Mouse (Mus musculus) embryonic facial prominence, embryonic 14.5 days (tissue): ENCODE results near the gene Marveld1. TPM values are rescaled to one million over a fixed set of nuclear protein-coding genes. Genes with fewer than 3 reads are reported as not detected.

Experiments
- ATAC-seq: fragments of 200-750 bp; cut with Nextera tagmentation; 2 replicates; pipeline ENCODE4 v1.8.0; 2017; ENCODE audit warnings: low read depth, moderate number of reproducible peaks, moderate TSS enrichment
- DNase-seq: peaks from one replicate; pipeline ENCODE4 v3.0.0-alpha.2; 2015; ENCODE audit warnings: low spot score
- H3K27ac ChIP-seq: fragments of 300-500 bp; sonication (generic); replicated peaks from 2 replicates; pipeline ENCODE4 v1.5.1; 2014; ENCODE audit warnings: low read depth, mild to moderate bottlenecking, low read length, moderate library complexity
- H3K27me3 ChIP-seq: fragments of 300-500 bp; sonication (generic); replicated peaks from 2 replicates; pipeline ENCODE4 v1.6.1; 2014; ENCODE audit warnings: low read length; ENCODE audit not compliant: control insufficient read depth, insufficient read depth
- H3K36me3 ChIP-seq: fragments of 300-500 bp; sonication (generic); 2 replicates; pipeline ENCODE4 v1.6.1; 2014; ENCODE audit warnings: low read length, mixed read lengths; ENCODE audit not compliant: control insufficient read depth, insufficient read depth
- H3K4me1 ChIP-seq: fragments of 300-500 bp; sonication (generic); 2 replicates; pipeline ENCODE4 v1.6.1; 2014; ENCODE audit warnings: antibody characterized with exemption, low read length; ENCODE audit not compliant: control insufficient read depth, insufficient read depth
- H3K4me2 ChIP-seq: fragments of 300-500 bp; sonication (generic); 2 replicates; pipeline ENCODE4 v1.6.1; 2014; ENCODE audit warnings: low read depth, mild to moderate bottlenecking, low read length, moderate library complexity, mixed read lengths
- H3K4me3 ChIP-seq: fragments of 300-500 bp; sonication (generic); 2 replicates; pipeline ENCODE4 v1.5.1; 2014; ENCODE audit warnings: low read depth, mild to moderate bottlenecking, low read length
- H3K9ac ChIP-seq: fragments of 300-500 bp; sonication (generic); 2 replicates; pipeline ENCODE4 v1.6.1; 2014; ENCODE audit warnings: low read depth, mild to moderate bottlenecking, low read length, moderate library complexity, mixed read lengths
- H3K9me3 ChIP-seq: fragments of 300-500 bp; sonication (generic); 2 replicates; pipeline ENCODE4 v1.6.1; 2016; ENCODE audit warnings: low read length; ENCODE audit not compliant: control insufficient read depth
- WGBS: fragments of 180-500 bp; shearing (Covaris S2); extraction: QIAGEN DNeasy Blood & Tissue Kit; methylation state at CpG from one replicate; pipeline ENCODE4 v1.1.7; 2014; 5-methylcytosine and 5-hydroxymethylcytosine counted together
- polyA plus RNA-seq: library from polyadenylated mRNA; unstranded; fragments of >200 nt; fragmentation: Nextera tagmentation; extraction: Ambion mirVana; gene quantifications from 2 replicates; pipeline ENCODE4 v1.2.1, GENCODE M21; 2014

The Marveld1 gene
- polyA plus RNA-seq, 1 experiment from 2014 or later: 19.4 TPM

GRCm38 (mm10) chr19:42125501-42126218 lies 21.5 kb upstream of the Marveld1 start:
- Histone ChIP-seq H3K36me3 (peaks cover 47% of the 10 kb centered on the region), H3K9me3 (no peaks in the 10 kb centered on the region), H3K27me3 (no peaks in the 10 kb centered on the region), H3K27ac (no peak overlapping the region), H3K4me1 (peaks cover 23% of the 10 kb centered on the region), H3K9ac (no peak overlapping the region), H3K4me3 (no peak overlapping the region), H3K4me2 (no peak overlapping the region)
- ATAC-seq (no peak), DNase-seq (no peak)
- WGBS: 87% methylated on average over 11 of the region's 11 CpGs

GRCm38 (mm10) chr19:42126219-42126605 lies 21.0 kb upstream of the Marveld1 start:
- Histone ChIP-seq H3K27ac (no peak overlapping the region), H3K36me3 (peaks cover 42% of the 10 kb centered on the region), H3K4me3 (no peak overlapping the region), H3K4me2 (no peak overlapping the region), H3K4me1 (peaks cover 23% of the 10 kb centered on the region), H3K9ac (no peak overlapping the region), H3K9me3 (no peaks in the 10 kb centered on the region), H3K27me3 (no peaks in the 10 kb centered on the region)
- DNase-seq (no peak), ATAC-seq (no peak)
- 90% methylated on average over 6 of the region's 6 CpGs for WGBS

GRCm38 (mm10) chr19:42127024-42127423 lies 20.2 kb upstream of the Marveld1 start:
- ATAC-seq (no peak), DNase-seq (no peak)
- H3K9ac ChIP-seq: no peak overlapping the region
- no peak overlapping the region for H3K27ac ChIP-seq
- 83% methylated on average over 5 of the region's 5 CpGs for WGBS
- H3K4me1 ChIP-seq: peaks cover 23% of the 10 kb centered on the region
- no peaks in the 10 kb centered on the region for H3K9me3 ChIP-seq
- peak overlapping the region; percentile 75; the same call in 1 of the 2 replicates for H3K4me2 ChIP-seq
- no peaks in the 10 kb centered on the region for H3K27me3 ChIP-seq
- peaks cover 34% of the 10 kb centered on the region for H3K36me3 ChIP-seq
- H3K4me3 ChIP-seq: no peak overlapping the region

GRCm38 (mm10) chr19:42128052-42128740 lies 19.0 kb upstream of the Marveld1 start:
- DNase-seq (no peak), ATAC-seq (peak; percentile 1; the same call in 1 of the 2 replicates)
- Histone ChIP-seq H3K36me3 (peaks cover 22% of the 10 kb centered on the region), H3K4me3 (peak overlapping the region; percentile 68), H3K4me1 (peaks cover 23% of the 10 kb centered on the region), H3K9ac (peak overlapping the region; percentile 83), H3K4me2 (peak overlapping the region; percentile 75), H3K27me3 (no peaks in the 10 kb centered on the region), H3K27ac (peak overlapping the region; percentile 89), H3K9me3 (no peaks in the 10 kb centered on the region)
- WGBS: 5% methylated on average over 23 of the region's 23 CpGs

GRCm38 (mm10) chr19:42128787-42129508 lies 18.3 kb upstream of the Marveld1 start, which contains the start of gene Avpi1:
Avpi1 (minus strand) TSS chr19:42129059.
- Histone ChIP-seq H3K4me3 (peak within 1 kb of the TSS; percentile 68), H3K9me3 (no peaks in the 10 kb centered on the region), H3K9ac (peak within 1 kb of the TSS; percentile 83), H3K27me3 (no peaks in the 10 kb centered on the region), H3K27ac (peak within 1 kb of the TSS; percentile 89), H3K4me2 (peak within 1 kb of the TSS; percentile 75), H3K4me1 (peaks cover 23% of the 10 kb centered on the region), H3K36me3 (peaks cover 14% of the 10 kb centered on the region)
- DNase-seq: peak; percentile 100
- peak; percentile 97 for ATAC-seq
- WGBS: under 1% methylated on average over 37 of the region's 54 CpGs

- peak overlapping the region; percentile 89 for H3K27ac ChIP-seq
- DNase-seq (no peak), ATAC-seq (peak; percentile 2; the same call in 1 of the 2 replicates)
- H3K27me3 ChIP-seq: no peaks in the 10 kb centered on the region
- H3K9me3 ChIP-seq: no peaks in the 10 kb centered on the region
- H3K4me2 ChIP-seq: peak overlapping the region; percentile 75
- H3K36me3 ChIP-seq: peaks cover 7% of the 10 kb centered on the region; the same call in 1 of the 2 replicates
- H3K4me3 ChIP-seq: peak overlapping the region; percentile 68
- peak overlapping the region; percentile 83 for H3K9ac ChIP-seq
- H3K4me1 ChIP-seq: peaks cover 23% of the 10 kb centered on the region
- WGBS: 29% methylated on average over 14 of the region's 14 CpGs
Measured at GRCm38 (mm10) chr19:42129509-42130293, 17.5 kb upstream of the Marveld1 start.

- Histone ChIP-seq H3K4me2 (no peak overlapping the region), H3K27ac (peak overlapping the region; percentile 89), H3K4me1 (peaks cover 23% of the 10 kb centered on the region), H3K9ac (no peak overlapping the region), H3K9me3 (no peaks in the 10 kb centered on the region), H3K4me3 (no peak overlapping the region), H3K36me3 (peaks cover 1% of the 10 kb centered on the region; the same call in 1 of the 2 replicates), H3K27me3 (no peaks in the 10 kb centered on the region)
- no peak for ATAC-seq
- WGBS: 64% methylated on average over 3 of the region's 3 CpGs
- no peak for DNase-seq
Measured at GRCm38 (mm10) chr19:42130294-42130606, 16.9 kb upstream of the Marveld1 start.

- Histone ChIP-seq H3K9me3 (no peaks in the 10 kb centered on the region), H3K4me1 (peaks cover 23% of the 10 kb centered on the region), H3K4me2 (no peak overlapping the region), H3K9ac (0 out of 2 replicates have a peak overlapping the region, but pooled peaks have one; percentile 11), H3K36me3 (no peaks in the 10 kb centered on the region), H3K27ac (peak overlapping the region; percentile 54), H3K27me3 (no peaks in the 10 kb centered on the region), H3K4me3 (no peak overlapping the region)
- no peak for ATAC-seq
- WGBS: 37% methylated on average over 5 of the region's 5 CpGs
- DNase-seq: peak; percentile 65
Measured at GRCm38 (mm10) chr19:42131101-42131500, 16.1 kb upstream of the Marveld1 start.
